Comparison of ENCODE assay signal across 12 mouse cellular contexts in genomic region chr8:105341399-105341798, GRCm38 (mm10). TPM values are rescaled to one million over a fixed set of nuclear protein-coding genes. Genes with fewer than 3 reads are reported as not detected.
DNase-seq lines count a peak whose midpoint lies in the region; ATAC-seq lines count a peak whose summit lies in the region.
"Had no signal": no experiment of that assay in that cellular context is flagged by ENCODE, and none has a peak within 500 bp of the region (broad histone marks: within the 10 kb centered on the region; RNA-seq: fewer than 3 reads in every experiment).

No protein-coding gene starts in this region.

- H3K36me3 ChIP-seq in heart, embryonic 15.5 days = peaks cover 16% of the 10 kb centered on the region

- WGBS in heart, embryonic 15.5 days = 22% methylated on average over 8 of the region's 8 CpGs

- no peaks in the 10 kb centered on the region for H3K27me3 ChIP-seq in heart, embryonic 15.5 days
- H3K27me3 ChIP-seq: embryonic facial prominence, embryonic 12.5 days; Patski had no signal

- H3K4me2 ChIP-seq in heart, embryonic 15.5 days = 0 out of 2 replicates have a peak overlapping the region, but pooled peaks have one; percentile 10
- H3K4me2 ChIP-seq: embryonic facial prominence, embryonic 12.5 days had no signal

- H3K9ac ChIP-seq in heart, embryonic 15.5 days = no peak overlapping the region
- H3K9ac ChIP-seq: embryonic facial prominence, embryonic 12.5 days had no signal

- H3K27ac ChIP-seq in heart, embryonic 15.5 days = peak overlapping the region; percentile 65
- H3K27ac ChIP-seq: embryonic facial prominence, embryonic 12.5 days had no signal

- no peaks in the 10 kb centered on the region for H3K9me3 ChIP-seq in heart, embryonic 15.5 days (replicated peaks)
- H3K9me3 ChIP-seq: embryonic facial prominence, embryonic 12.5 days had no signal

- H3K4me1 ChIP-seq in heart, embryonic 15.5 days (replicated peaks) = peaks cover 63% of the 10 kb centered on the region

- peak; percentile 94 for DNase-seq in heart, adult 11 months
- no peak for DNase-seq in heart, adult 9 months (ENCODE audit: low spot score in 2 of 2)
- peak; percentile 46 for DNase-seq in kidney, postnatal 14 days
- DNase-seq in kidney, postnatal 25 days = no peak
- peak; percentile 88 for DNase-seq in lung, postnatal 10 days
- DNase-seq in retina, embryonic 14.5 days (ENCODE audit: low spot score) = no peak
- no peak for DNase-seq in adrenal gland, postnatal 36 days
- DNase-seq: adrenal gland, postnatal 10 days; cerebellum, adult 2 months had no signal

- no peak; the same call in 1 of the 2 replicates for ATAC-seq in heart, embryonic 15.5 days (replicated peaks; ENCODE audit: insufficient number of reproducible peaks, insufficient read depth, low FRiP score, low read depth)
- ATAC-seq: Patski had no signal

- H3K4me3 ChIP-seq in heart, embryonic 15.5 days = no peak overlapping the region
- H3K4me3 ChIP-seq: embryonic facial prominence, embryonic 12.5 days had no signal

RNA-seq across cellular contexts. Expression of gene Fhod1, which starts 6.4 kb away (rescaled TPM):
- polyA plus RNA-seq in heart, embryonic 15.5 days (2015; fragmentation: Nextera tagmentation; extraction: Ambion mirVana) = 1.4 and 2.3 TPM in 2 replicates
- total RNA-seq in adrenal gland, postnatal 36 days (2021) = 10 to 100 TPM; 11.9 to 14.4 TPM

RNA-seq across cellular contexts. Expression of gene Slc9a5, which starts 7.2 kb away (rescaled TPM):
- 0.94 and 2.0 TPM in 2 replicates for polyA plus RNA-seq in heart, embryonic 15.5 days (2015; fragmentation: Nextera tagmentation; extraction: Ambion mirVana)
- total RNA-seq in adrenal gland, postnatal 36 days (2021) = under 1 TPM; 0.76 to 0.99 TPM

RNA-seq across cellular contexts. Expression of gene Tmem208, which starts 15.2 kb away (rescaled TPM):
- polyA plus RNA-seq in heart, embryonic 15.5 days (2015; fragmentation: Nextera tagmentation; extraction: Ambion mirVana) = 73.0 and 89.2 TPM in 2 replicates
- total RNA-seq in adrenal gland, postnatal 36 days (2021) = 10 to 100 TPM; 61.5 to 67.0 TPM

RNA-seq across cellular contexts. Expression of gene Lrrc29, which starts 15.3 kb away (rescaled TPM):
- polyA plus RNA-seq in heart, embryonic 15.5 days (2015; fragmentation: Nextera tagmentation; extraction: Ambion mirVana) = 0.62 and 1.0 TPM in 2 replicates
- 1 to 10 TPM; 3.4 to 6.1 TPM for total RNA-seq in adrenal gland, postnatal 36 days (2021)

RNA-seq across cellular contexts. Expression of gene Plekhg4, which starts 31.7 kb away (rescaled TPM):
- 0.14 and 0.19 TPM in 2 replicates for polyA plus RNA-seq in heart, embryonic 15.5 days (2015; fragmentation: Nextera tagmentation; extraction: Ambion mirVana)
- total RNA-seq in adrenal gland, postnatal 36 days (2021) = 1 to 10 TPM in 1 of 2 experiments, under 1 TPM in 1; 0.23 to 1.4 TPM

Comparison
In these comparisons a context has a peak if more than half of its experiments do, and no peak if none do; other contexts are left out.
1. DNase-seq: peak in heart, adult 11 months (single experiment), kidney, postnatal 14 days (single experiment) and lung, postnatal 10 days (single experiment); none in heart, adult 9 months (0 of 2), kidney, postnatal 25 days (0 of 2), retina, embryonic 14.5 days (single experiment) and adrenal gland, postnatal 36 days (0 of 2).